Mouse (Mus musculus) CH12.LX (cell line): ENCODE measurements around the gene Pnpla3. TPM values are rescaled to one million over a fixed set of nuclear protein-coding genes. Genes with fewer than 3 reads are reported as not detected.

Experiments used
- DNase-seq: peaks from one replicate; pipeline ENCODE4 v3.0.0-alpha.2; 2013; ENCODE audit errors: extremely low read depth
- H3K27ac ChIP-seq: 2 replicates; pipeline ENCODE4 v1.5.1; 2012; ENCODE audit warnings: low read depth, mild to moderate bottlenecking, control low read depth, moderate library complexity; ENCODE audit not compliant: insufficient read depth
- H3K27me3 ChIP-seq: replicated peaks from 2 replicates; pipeline ENCODE3; 2012; ENCODE audit warnings: inconsistent platforms
- H3K36me3 ChIP-seq, 2 experiments: replicated peaks in 1 of 2; 2 replicates each; pipeline versions ENCODE3 to v1.6.1; 2012; ENCODE audit warnings: inconsistent platforms in 1 of 2, low read length in 1 of 2, mild to moderate bottlenecking in 1 of 2, mixed read lengths in 1 of 2, moderate library complexity in 1 of 2; ENCODE audit not compliant: control insufficient read depth in 1 of 2, insufficient read depth in 1 of 2
- H3K4me1 ChIP-seq, 2 experiments: 2 replicates each; pipeline ENCODE4 v1.6.1; 2012; ENCODE audit warnings: inconsistent platforms in 1 of 2, moderate library complexity in 1 of 2; ENCODE audit not compliant: insufficient read depth in 2 of 2, control insufficient read depth in 1 of 2
- H3K4me2 ChIP-seq: 2 replicates; pipeline ENCODE4 v1.6.1; 2012; ENCODE audit warnings: low read depth, mild to moderate bottlenecking, control low read depth; ENCODE audit not compliant: poor library complexity, insufficient read depth, severe bottlenecking
- H3K4me3 ChIP-seq, 3 experiments: fragments of 150-350 bp in 1 of 3; sonication (generic) in 1 of 3; replicated peaks in 1 of 3; 2 replicates each; pipeline versions ENCODE3 to v1.5.1; 2011 to 2012; ENCODE audit warnings: low read depth in 2 of 3, low read length in 2 of 3, mild to moderate bottlenecking in 2 of 3, moderate library complexity in 2 of 3, control low read depth in 1 of 3, improper control_type of control experiment in 1 of 3, inconsistent platforms in 1 of 3, mixed read lengths in 1 of 3; ENCODE audit not compliant: poor library complexity in 1 of 3
- H3K79me2 ChIP-seq: replicated peaks from 2 replicates; pipeline ENCODE4 v1.6.1; 2012; ENCODE audit warnings: mild to moderate bottlenecking, moderate library complexity; ENCODE audit not compliant: control insufficient read depth, poor library complexity, insufficient read depth, severe bottlenecking; ENCODE audit errors: extremely low read depth
- H3K9ac ChIP-seq: 2 replicates; pipeline ENCODE4 v1.6.1; 2012; ENCODE audit warnings: low read depth, mild to moderate bottlenecking, control low read depth, moderate library complexity; ENCODE audit not compliant: insufficient read depth
- H3K9me3 ChIP-seq: replicated peaks from 2 replicates; pipeline ENCODE3; 2012; ENCODE audit warnings: low read length, inconsistent platforms, mixed read lengths
- CTCF ChIP-seq, 2 experiments: IDR thresholded peaks in 1 of 2; conservative IDR thresholded peaks in 1 of 2; 2 replicates each; pipeline ENCODE4 v1.5.1; 2011 to 2012; ENCODE audit warnings: low read depth in 2 of 2, low read length in 2 of 2, improper control_type of control experiment in 1 of 2, inconsistent platforms in 1 of 2, mild to moderate bottlenecking in 1 of 2, moderate library complexity in 1 of 2
- E2F4 ChIP-seq: IDR thresholded peaks from 2 replicates; pipeline ENCODE4 v1.6.1; 2011; ENCODE audit warnings: low read depth, low read length, improper control_type of control experiment; ENCODE audit not compliant: insufficient replicate concordance
- ELF1 ChIP-seq: IDR thresholded peaks from 2 replicates; pipeline ENCODE4 v1.6.1; 2014; ENCODE audit warnings: low read depth, mild to moderate bottlenecking, inconsistent platforms, low read length, improper control_type of control experiment
- EP300 ChIP-seq: IDR thresholded peaks from 2 replicates; pipeline ENCODE4 v1.6.1; 2011; ENCODE audit warnings: low read length, improper control_type of control experiment
- ETS1 ChIP-seq: conservative IDR thresholded peaks from 2 replicates; pipeline ENCODE4 v1.6.1; 2012; ENCODE audit warnings: low read depth, mild to moderate bottlenecking, inconsistent platforms, low read length, improper control_type of control experiment, moderate library complexity
- GABPA ChIP-seq: IDR thresholded peaks from 2 replicates; pipeline ENCODE4 v1.6.1; 2012; ENCODE audit warnings: low read depth, low read length, improper control_type of control experiment, inconsistent platforms; ENCODE audit not compliant: insufficient replicate concordance
- HCFC1 ChIP-seq: IDR thresholded peaks from 2 replicates; pipeline ENCODE4 v1.6.1; 2012; ENCODE audit warnings: low read depth, mild to moderate bottlenecking, inconsistent platforms, low read length, improper control_type of control experiment
- JUN ChIP-seq: IDR thresholded peaks from 2 replicates; pipeline ENCODE4 v1.6.1; 2011; ENCODE audit warnings: low read depth, mild to moderate bottlenecking, low read length, improper control_type of control experiment, moderate library complexity; ENCODE audit not compliant: insufficient read depth
- MAZ ChIP-seq: IDR thresholded peaks from 2 replicates; pipeline ENCODE4 v1.6.1; 2012; ENCODE audit warnings: low read depth, mild to moderate bottlenecking, inconsistent platforms, low read length, improper control_type of control experiment, moderate library complexity
- MEF2A ChIP-seq: IDR thresholded peaks from 2 replicates; pipeline ENCODE4 v1.6.1; 2014; ENCODE audit warnings: low read depth, mild to moderate bottlenecking, inconsistent platforms, low read length, improper control_type of control experiment, borderline replicate concordance
- MXI1 ChIP-seq: IDR thresholded peaks from 2 replicates; pipeline ENCODE4 v1.6.1; 2011; ENCODE audit warnings: mild to moderate bottlenecking, low read depth, low read length, improper control_type of control experiment
- NELFE ChIP-seq: IDR thresholded peaks from 2 replicates; pipeline ENCODE4 v1.6.1; 2011; ENCODE audit warnings: low read depth, low read length, improper control_type of control experiment
- NRF1 ChIP-seq: IDR thresholded peaks from 2 replicates; pipeline ENCODE4 v1.6.1; 2014; ENCODE audit warnings: low read depth, mild to moderate bottlenecking, inconsistent platforms, low read length, improper control_type of control experiment, moderate library complexity
- PAX5 ChIP-seq: IDR thresholded peaks from 2 replicates; pipeline ENCODE4 v1.6.1; 2012; ENCODE audit warnings: low read length, inconsistent platforms, mixed read lengths
- POLR2A ChIP-seq: IDR thresholded peaks from 2 replicates; pipeline ENCODE4 v1.6.1; 2011; ENCODE audit warnings: low read depth, mild to moderate bottlenecking, improper control_type of control experiment, low read length
- RCOR1 ChIP-seq: conservative IDR thresholded peaks from 2 replicates; pipeline ENCODE4 v1.6.1; 2012; ENCODE audit warnings: low read depth, mild to moderate bottlenecking, inconsistent platforms, low read length, improper control_type of control experiment
- SIN3A ChIP-seq: IDR thresholded peaks from 2 replicates; pipeline ENCODE4 v1.6.1; 2012; ENCODE audit warnings: low read length, improper control_type of control experiment, inconsistent platforms
- SMC3 ChIP-seq: IDR thresholded peaks from 2 replicates; pipeline ENCODE4 v1.6.1; 2011; ENCODE audit warnings: low read depth, low read length, improper control_type of control experiment
- TBP ChIP-seq: conservative IDR thresholded peaks from 2 replicates; pipeline ENCODE4 v1.6.1; 2011; ENCODE audit warnings: low read depth, low read length, improper control_type of control experiment
- UBTF ChIP-seq: IDR thresholded peaks from 2 replicates; pipeline ENCODE4 v1.6.1; 2012; ENCODE audit warnings: low read depth, mild to moderate bottlenecking, inconsistent platforms, low read length, improper control_type of control experiment, moderate library complexity
- USF1 ChIP-seq: IDR thresholded peaks from 2 replicates; pipeline ENCODE4 v1.6.1; 2014; ENCODE audit warnings: low read depth, mild to moderate bottlenecking, inconsistent platforms, low read length, improper control_type of control experiment
- ZC3H11A ChIP-seq: IDR thresholded peaks from 2 replicates; pipeline ENCODE4 v1.6.1; 2012; ENCODE audit warnings: low read depth, mild to moderate bottlenecking, inconsistent platforms, low read length, improper control_type of control experiment
- ZKSCAN1 ChIP-seq: IDR thresholded peaks from 2 replicates; pipeline ENCODE4 v1.6.1; 2012; ENCODE audit warnings: low read depth, inconsistent platforms, low read length, improper control_type of control experiment, borderline replicate concordance
- dilution Hi-C: fragments of 300-500 bp; cut with MboI; formaldehyde crosslinking; loops from 2 replicates; pipeline ENCODE4 v1.14.3; 2020; ENCODE audit warnings: low sequenced_read_pairs; ENCODE audit not compliant: extremely low pct_unique_long_range_greater_than_20kb, extremely low pct_ligation_motif_present
- in situ Hi-C: fragments of 300-500 bp; cut with MboI; formaldehyde crosslinking; loops from 3 replicates; pipeline ENCODE4 v1.14.3; 2019; ENCODE audit warnings: low sequenced_read_pairs, low pct_ligation_motif_present, low pct_unique_long_range_greater_than_20kb, mixed read lengths
- polyA plus RNA-seq: library from polyadenylated mRNA; unstranded; fragments of >175 nt; gene quantifications from 2 replicates; pipeline ENCODE4 v1.2.1, GENCODE M21; 2012; ENCODE audit warnings: low read depth; ENCODE audit not compliant: insufficient read length
- total RNA-seq, 2 experiments: library from RNA; depleted of rRNA; stranded (reverse); fragments of 300-350 nt in 1 of 2; fragments of >200 nt in 1 of 2; gene quantifications; 2 replicates each; pipeline ENCODE4 v1.2.3; 2012 to 2014

Pnpla3 gene
- total and polyA plus RNA-seq, 3 experiments = 0.41 to 3.2 (median 2.2) TPM

DNA sequence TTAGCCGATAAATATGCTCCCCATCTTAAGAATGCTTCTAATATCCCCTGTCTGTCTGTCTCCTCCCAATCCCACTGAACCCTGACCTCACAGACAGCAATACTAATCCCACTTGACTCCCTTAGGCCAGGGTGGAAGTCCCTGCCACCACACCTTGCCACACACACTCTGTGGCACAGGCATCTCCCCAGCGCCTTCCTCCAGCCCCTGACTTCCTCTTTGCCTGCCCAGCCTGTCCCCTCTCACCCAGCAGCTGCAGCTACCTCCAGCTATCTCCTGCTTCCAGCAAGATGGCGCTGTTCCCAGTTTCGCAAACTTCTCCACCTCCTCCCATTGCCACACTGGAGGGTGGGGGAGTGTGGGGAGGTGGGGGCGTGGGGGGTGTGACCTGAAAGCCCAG is 40.8 kb upstream of the Pnpla3 start:
- H3K36me3 ChIP-seq = no peaks in the 10 kb centered on the region
- H3K9me3 ChIP-seq = no peaks in the 10 kb centered on the region
- TF ChIP-seq CTCF (conservative IDR thresholded peaks at IDR 0.05 in 1 of 2, IDR thresholded peaks at IDR 0.05 in 1 of 2; ENCODE audit: low read depth in 2 of 2, low read length in 2 of 2) = no peak
- no peaks in the 10 kb centered on the region for H3K79me2 ChIP-seq
- H3K27me3 ChIP-seq = peaks cover 51% of the 10 kb centered on the region
- H3K4me2 ChIP-seq = no peak overlapping the region
- no peak for DNase-seq
- H3K9ac ChIP-seq = no peak overlapping the region
- dilution Hi-C loops (no loop called here), in situ Hi-C loops (no loop called here)
- peaks cover 2 to 32% of the 10 kb centered on the region in 2 experiments; a peak in 2 of 4 replicates for H3K4me1 ChIP-seq
- no peak overlapping the region for H3K27ac ChIP-seq
- no peak overlapping the region for H3K4me3 ChIP-seq

DNA sequence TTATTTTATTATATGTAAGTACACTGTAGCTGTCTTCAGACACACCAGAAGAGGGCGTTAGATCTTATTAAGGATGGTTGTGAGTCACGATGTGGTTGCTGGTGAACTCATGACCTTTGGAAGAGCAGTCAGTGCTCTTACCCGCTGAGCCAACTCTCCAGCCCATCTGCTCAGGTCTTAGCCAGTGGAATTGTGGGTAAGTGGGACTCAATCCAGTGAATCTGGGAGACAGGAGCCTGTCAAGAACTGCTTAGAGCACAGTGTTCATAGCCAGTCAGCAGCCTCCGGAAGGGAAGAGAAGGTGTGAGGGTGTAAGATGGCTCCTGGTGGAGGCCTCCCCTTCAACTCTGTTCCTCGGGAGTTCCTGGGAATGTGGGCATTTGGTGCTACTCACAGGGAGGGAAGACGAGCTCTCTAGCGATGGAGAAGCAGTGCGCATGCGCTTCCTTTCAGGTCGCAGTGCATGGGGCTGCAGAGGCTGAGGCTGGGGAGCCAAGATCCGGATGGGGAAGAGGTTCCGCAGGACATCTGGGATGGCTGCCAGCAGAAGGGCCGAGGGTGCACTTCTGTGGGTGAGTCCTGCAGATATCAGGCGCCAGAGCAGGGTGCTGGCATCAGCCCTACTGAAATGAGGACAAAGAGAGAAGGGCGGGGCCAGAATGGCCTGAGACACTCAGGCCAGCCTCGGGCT is 36.4 kb upstream of the Pnpla3 start:
- no peak overlapping the region for H3K4me2 ChIP-seq
- no peak for TF ChIP-seq MXI1
- no peak for TF ChIP-seq SIN3A
- TF ChIP-seq ELF1 = no peak
- no peak for TF ChIP-seq TBP
- no peak for TF ChIP-seq ZKSCAN1
- no peak for TF ChIP-seq ETS1
- no peaks in the 10 kb centered on the region for H3K36me3 ChIP-seq
- no peak overlapping the region for H3K4me3 ChIP-seq
- H3K9ac ChIP-seq = no peak overlapping the region
- in situ Hi-C loops = no loop called here
- H3K9me3 ChIP-seq = peaks cover 6% of the 10 kb centered on the region
- dilution Hi-C loops = no loop called here
- no peak for DNase-seq
- H3K79me2 ChIP-seq = no peaks in the 10 kb centered on the region
- peaks cover 2 to 19% of the 10 kb centered on the region in 2 experiments; a peak in 1 of 4 replicates for H3K4me1 ChIP-seq
- H3K27me3 ChIP-seq = peaks cover 67% of the 10 kb centered on the region
- H3K27ac ChIP-seq = no peak overlapping the region

DNA sequence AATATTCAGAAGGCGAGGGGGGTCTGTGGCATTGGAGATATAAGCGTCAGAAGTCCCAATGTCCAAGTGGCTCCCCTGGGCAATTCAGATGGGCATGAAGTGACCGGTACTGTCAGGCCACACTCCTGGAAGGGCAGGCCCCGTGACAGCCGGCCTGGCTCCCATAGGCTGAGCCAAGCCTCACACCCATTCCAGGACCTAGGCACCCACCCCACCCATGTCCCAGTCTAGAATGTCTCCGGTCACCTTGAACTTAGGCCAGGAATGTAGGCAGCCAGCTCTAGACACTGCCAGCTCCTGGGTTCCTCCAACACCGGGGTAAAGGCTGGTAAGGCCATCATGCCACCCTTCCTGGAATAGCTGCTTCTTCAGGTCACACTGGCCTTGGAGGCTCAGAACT is 35.7 kb upstream of the Pnpla3 start:
- H3K9ac ChIP-seq = no peak overlapping the region
- DNase-seq = no peak
- no peak overlapping the region for H3K27ac ChIP-seq
- no peak overlapping the region for H3K4me2 ChIP-seq
- no peak overlapping the region for H3K4me3 ChIP-seq
- dilution Hi-C loops = no loop called here
- peaks cover 74% of the 10 kb centered on the region for H3K27me3 ChIP-seq
- no peaks in the 10 kb centered on the region for H3K79me2 ChIP-seq
- H3K36me3 ChIP-seq = no peaks in the 10 kb centered on the region
- TF ChIP-seq NRF1 (no peak), HCFC1 (no peak), ZC3H11A (no peak), RCOR1 (no peak), NELFE (no peak), POLR2A (no peak), SIN3A (no peak), MXI1 (no peak), MEF2A (no peak), ZKSCAN1 (no peak), UBTF (no peak), GABPA (no peak), USF1 (no peak), MAZ (no peak), PAX5 (no peak), SMC3 (no peak), E2F4 (no peak), EP300 (no peak), JUN (no peak), CTCF (conservative IDR thresholded peaks at IDR 0.05 in 1 of 2, IDR thresholded peaks at IDR 0.05 in 1 of 2; ENCODE audit: low read depth in 2 of 2, low read length in 2 of 2) (no peak)
- TF ChIP-seq, all 38 proteins: peak for 0
- Histone ChIP-seq H3K9me3 (peaks cover 6% of the 10 kb centered on the region), H3K4me1 (peaks cover 0 to 12% of the 10 kb centered on the region in 2 experiments; a peak in 1 of 4 replicates)
- in situ Hi-C loops = no loop called here
